Mouse (Mus musculus) CD8-positive naive resting alpha-beta T cell, adult 2 months (primary cell): ENCODE data around the gene Galnt9.

Experiments
- DNase-seq, 2 experiments: peaks; one replicate each; pipeline ENCODE4 v3.0.0; 2022; ENCODE audit warnings: low read depth in 2 of 2, low spot score in 2 of 2

The Galnt9 gene

GRCm38 (mm10) chr5:110582647-110583538 is 38.7 kb downstream of the Galnt9 start:
- peak in 1 of 2 experiments; percentile 20 for DNase-seq

DNA sequence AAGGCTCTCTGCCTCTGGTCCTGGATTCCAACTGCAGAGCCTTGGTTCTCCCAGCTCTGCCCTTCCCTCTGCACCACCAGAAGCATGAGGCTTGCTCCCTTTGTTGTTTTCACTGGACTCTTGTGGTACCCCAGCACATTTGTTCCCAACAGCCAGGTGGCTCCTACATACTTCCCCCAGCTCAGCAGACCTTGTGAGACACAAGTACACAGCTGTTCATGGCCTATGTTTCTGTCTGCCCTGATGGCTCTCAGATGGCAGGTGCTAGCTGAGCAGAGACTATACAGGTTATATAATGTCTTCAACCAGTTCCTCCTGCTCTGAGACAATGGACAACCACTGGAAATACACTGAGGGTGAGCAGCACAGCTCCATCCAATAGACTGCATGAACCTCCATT is 43.3 kb downstream of the Galnt9 start:
- no peak for DNase-seq

DNA sequence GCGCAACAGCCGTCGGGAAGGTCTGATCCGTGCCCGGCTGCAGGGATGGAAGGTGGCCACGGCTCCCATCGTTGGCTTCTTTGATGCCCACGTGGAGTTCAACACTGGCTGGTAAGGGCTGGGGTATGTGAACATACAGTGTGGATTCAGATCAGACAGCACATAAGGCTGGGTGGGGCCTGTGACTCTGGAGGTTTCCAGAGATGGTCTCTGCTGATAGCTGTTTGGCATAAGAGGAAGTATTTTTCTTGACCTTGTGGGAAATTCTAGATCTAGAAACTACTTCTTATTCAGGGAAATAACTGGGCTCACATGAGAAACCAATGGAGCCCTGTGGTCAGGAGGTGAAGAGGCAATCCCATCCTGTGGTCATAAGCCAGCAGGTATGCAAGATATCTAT is 45.7 kb downstream of the Galnt9 start:
- no peak for DNase-seq

GRCm38 (mm10) chr5:110594465-110594864 is 50.3 kb downstream of the Galnt9 start:
- DNase-seq: peak; percentile 38 to 50

GRCm38 (mm10) chr5:110595341-110595740 is 51.2 kb downstream of the Galnt9 start:
- DNase-seq: peak; percentile 38 to 53

DNA sequence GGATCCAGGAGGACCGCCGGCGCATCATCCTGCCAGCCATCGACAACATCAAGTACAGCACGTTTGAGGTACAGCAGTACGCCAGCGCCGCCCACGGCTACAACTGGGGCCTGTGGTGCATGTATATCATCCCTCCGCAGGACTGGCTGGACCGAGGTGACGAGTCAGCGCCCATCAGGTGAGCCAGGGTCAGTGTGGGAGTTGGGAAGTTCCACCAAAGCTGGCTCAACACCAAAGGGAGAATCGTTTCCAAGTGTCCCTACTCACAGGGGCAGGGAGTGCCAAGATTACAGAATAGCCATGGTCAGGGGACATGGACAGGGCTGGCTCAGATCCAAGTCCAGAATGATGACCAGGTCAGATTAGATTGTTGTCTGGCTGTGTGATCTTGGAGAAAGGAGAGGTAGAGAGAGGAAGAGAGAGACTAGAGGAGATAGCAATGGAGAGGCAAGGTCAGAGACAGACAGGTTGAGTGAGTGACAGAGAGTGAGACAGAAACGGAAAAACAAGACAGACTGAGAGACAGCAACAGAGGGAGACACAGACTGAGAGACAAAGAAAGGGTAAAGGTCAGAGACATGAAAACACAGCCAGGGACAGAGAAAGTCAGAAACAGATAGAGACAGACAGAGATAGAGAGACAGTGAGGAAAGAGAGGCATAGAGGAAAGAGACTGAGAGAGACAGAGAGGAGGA is 52.1 kb downstream of the Galnt9 start:
- no peak for DNase-seq

- DNase-seq: peak in 1 of 2 experiments; percentile 17
Measured at GRCm38 (mm10) chr5:110597502-110597901, 53.3 kb downstream of the Galnt9 start.

GRCm38 (mm10) chr5:110598298-110599095 is 54.3 kb downstream of the Galnt9 start:
- no peak for DNase-seq

- no peak for DNase-seq
Measured at GRCm38 (mm10) chr5:110603016-110603685, 59.0 kb downstream of the Galnt9 start.

GRCm38 (mm10) chr5:110604311-110604710 is 60.2 kb downstream of the Galnt9 start:
- no peak for DNase-seq

GRCm38 (mm10) chr5:110605531-110606221 is 61.5 kb downstream of the Galnt9 start:
- no peak for DNase-seq

- no peak for DNase-seq
Measured at GRCm38 (mm10) chr5:110607767-110608166, 63.6 kb downstream of the Galnt9 start.

- DNase-seq: no peak
Measured at GRCm38 (mm10) chr5:110608336-110608735, 64.2 kb downstream of the Galnt9 start.

- DNase-seq: no peak
Measured at GRCm38 (mm10) chr5:110608941-110609340, 64.8 kb downstream of the Galnt9 start.

DNA sequence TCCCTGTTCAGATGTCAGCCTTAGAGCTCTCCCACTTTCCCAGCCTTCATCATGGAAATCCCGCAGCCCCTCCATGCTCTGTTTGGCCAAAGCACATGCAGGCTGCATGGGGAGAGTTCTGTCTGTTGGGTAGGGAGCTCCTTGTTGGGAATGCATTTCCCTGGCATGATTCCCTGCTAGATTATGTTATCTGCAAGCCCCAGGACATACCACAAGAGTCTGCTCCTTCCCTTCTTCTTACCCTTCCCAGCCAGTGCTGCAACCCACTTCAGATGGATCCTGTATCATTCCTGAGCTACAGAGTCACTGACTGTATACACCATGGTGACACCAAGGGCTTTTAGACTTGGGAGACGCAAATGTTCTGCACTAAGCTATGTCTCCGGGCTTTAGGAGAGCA is 65.3 kb downstream of the Galnt9 start:
- no peak for DNase-seq

GRCm38 (mm10) chr5:110609868-110610267 is 65.7 kb downstream of the Galnt9 start:
- no peak for DNase-seq

DNA sequence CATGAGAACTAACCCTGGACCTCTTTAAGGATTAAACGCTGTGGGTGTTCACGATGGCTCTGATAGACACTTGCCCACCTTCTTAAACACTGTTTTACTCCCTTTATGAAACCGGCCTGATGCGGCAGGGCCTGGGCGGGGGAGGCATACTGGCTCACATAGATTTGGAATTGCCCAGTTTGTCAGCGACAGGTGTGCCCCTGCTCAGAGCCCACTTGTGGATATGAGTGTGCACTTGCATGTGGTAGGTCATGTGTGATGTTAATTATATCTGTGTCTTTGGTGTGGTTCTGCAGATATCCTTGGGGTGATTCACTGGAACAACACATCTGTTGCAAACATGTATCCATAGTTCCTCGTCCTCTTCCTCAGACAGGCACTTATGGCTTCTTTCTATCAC is 66.3 kb downstream of the Galnt9 start:
- DNase-seq: no peak

- DNase-seq: no peak
Measured at GRCm38 (mm10) chr5:110611435-110612158, 67.4 kb downstream of the Galnt9 start.

- DNase-seq: no peak
Measured at GRCm38 (mm10) chr5:110619226-110619625, 75.1 kb downstream of the Galnt9 start.

GRCm38 (mm10) chr5:110624319-110624718 is 80.2 kb downstream of the Galnt9 start:
- no peak for DNase-seq
